Mouse (Mus musculus): ENCODE measurements around the gene Mier3.
A peak's percentile ranks its signal among the peaks of the same experiment; 100 is the strongest.
"Not testable (repeated sequence)": the region's sequence is repeated elsewhere in the genome, so short reads cannot be mapped to it uniquely, and the experiment has no call there.

Mier3 gene

DNA sequence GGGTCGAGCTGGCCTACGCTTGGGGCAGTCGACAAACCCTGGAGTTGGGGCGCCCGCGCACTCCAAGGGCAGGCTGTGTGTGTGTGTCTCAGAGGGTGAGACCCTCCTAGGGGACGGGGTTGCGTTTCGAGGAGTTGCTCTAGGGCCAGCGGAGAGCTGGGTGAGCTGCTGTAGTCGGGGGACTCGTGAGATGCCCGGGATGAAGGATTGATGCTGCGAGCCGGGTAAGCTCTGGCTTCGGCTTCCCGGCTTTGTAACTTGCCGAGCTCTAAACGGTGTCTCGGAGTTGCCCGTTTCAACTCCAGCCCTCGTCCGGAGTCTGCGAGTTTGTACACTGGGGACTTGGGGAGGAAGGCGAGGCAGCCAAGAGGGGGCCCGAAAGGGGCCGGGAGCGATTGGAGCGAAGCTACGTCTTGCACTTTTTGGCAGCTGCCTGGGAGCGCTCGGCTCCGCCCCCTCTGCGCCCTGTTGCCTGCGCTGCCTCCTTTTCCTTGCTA, 6.6 kb downstream of the Mier3 start:
- 0 out of 2 replicates have a peak, but pooled peaks have one; percentile 13 for ATAC-seq (ENCODE audit: insufficient number of reproducible peaks, low FRiP score, low TSS enrichment)

- ATAC-seq (ENCODE audit: insufficient number of reproducible peaks, low FRiP score, low TSS enrichment) = no peak
Measured at GRCm38 (mm10) chr13:111703396-111703795, 22.6 kb downstream of the Mier3 start.

DNA sequence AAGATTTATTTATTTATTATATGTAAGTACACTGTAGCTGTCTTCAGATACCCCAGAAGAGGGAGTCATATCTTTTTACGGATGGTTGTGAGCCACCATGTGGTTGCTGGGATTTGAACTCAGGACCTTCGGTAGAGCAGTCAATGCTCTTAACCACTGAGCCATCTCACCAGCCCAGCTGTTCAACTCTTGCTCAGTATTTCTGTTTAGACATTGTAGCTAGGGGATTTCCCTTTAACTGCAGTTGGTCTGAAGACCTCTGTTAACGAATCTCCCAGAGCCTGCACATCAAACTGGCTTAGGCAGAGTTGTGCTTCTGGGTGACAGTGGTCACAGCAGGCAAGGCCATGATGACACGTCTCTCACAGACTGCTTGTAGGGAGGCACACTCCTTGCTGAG, 23.2 kb downstream of the Mier3 start:
- ATAC-seq (ENCODE audit: insufficient number of reproducible peaks, low FRiP score, low TSS enrichment) = not testable (repeated sequence)

- no peak for ATAC-seq (ENCODE audit: insufficient number of reproducible peaks, low FRiP score, low TSS enrichment)
Measured at GRCm38 (mm10) chr13:111710531-111710930, 29.8 kb downstream of the Mier3 start.

DNA sequence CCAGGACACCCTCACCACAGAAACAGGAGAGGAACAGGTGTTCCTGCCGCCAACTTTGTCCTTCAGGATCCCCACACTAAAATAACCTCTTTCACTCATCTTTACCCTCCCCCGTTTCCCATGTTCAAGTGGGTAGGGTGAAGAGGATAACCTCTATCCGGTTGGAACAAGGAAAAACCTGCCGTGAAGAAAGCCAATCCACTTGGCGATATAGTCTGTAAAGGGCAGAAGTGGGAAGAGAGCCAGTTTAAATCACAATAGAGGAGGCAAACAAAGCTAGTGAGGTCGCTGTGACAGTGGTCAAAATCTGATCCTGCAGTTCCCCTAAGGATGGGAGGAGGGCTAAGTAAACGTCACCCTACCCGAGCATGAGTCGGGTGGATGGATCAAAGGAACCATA, 38.9 kb downstream of the Mier3 start:
- ATAC-seq (ENCODE audit: insufficient number of reproducible peaks, low FRiP score, low TSS enrichment) = peak; percentile 26; the same call in 1 of the 2 replicates

DNA sequence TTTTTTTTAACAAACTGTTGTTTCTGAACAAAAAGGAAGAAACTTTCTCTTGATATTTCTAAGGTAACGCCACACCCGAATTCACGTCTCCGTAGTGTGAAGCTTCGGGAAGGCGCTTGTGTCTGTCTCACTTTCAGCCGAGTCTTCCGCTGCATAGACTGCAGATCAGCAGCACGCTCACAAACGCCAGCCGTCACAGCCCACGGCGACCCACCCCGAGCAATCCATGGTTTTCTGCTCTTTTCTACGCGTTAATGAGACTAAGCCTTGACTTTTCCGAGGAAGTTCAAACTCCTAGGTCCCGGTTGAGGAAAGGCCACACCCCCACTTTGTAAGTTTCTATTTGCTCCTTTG, 44.0 kb downstream of the Mier3 start:
- peak; percentile 28; the same call in 1 of the 2 replicates for ATAC-seq (ENCODE audit: insufficient number of reproducible peaks, low FRiP score, low TSS enrichment)

- ATAC-seq (ENCODE audit: insufficient number of reproducible peaks, low FRiP score, low TSS enrichment) = peak; percentile 98
Measured at GRCm38 (mm10) chr13:111725165-111726077, 44.6 kb downstream of the Mier3 start.

- no peak for ATAC-seq (ENCODE audit: insufficient number of reproducible peaks, low FRiP score, low TSS enrichment)
Measured at GRCm38 (mm10) chr13:111726898-111727297, 46.1 kb downstream of the Mier3 start.

DNA sequence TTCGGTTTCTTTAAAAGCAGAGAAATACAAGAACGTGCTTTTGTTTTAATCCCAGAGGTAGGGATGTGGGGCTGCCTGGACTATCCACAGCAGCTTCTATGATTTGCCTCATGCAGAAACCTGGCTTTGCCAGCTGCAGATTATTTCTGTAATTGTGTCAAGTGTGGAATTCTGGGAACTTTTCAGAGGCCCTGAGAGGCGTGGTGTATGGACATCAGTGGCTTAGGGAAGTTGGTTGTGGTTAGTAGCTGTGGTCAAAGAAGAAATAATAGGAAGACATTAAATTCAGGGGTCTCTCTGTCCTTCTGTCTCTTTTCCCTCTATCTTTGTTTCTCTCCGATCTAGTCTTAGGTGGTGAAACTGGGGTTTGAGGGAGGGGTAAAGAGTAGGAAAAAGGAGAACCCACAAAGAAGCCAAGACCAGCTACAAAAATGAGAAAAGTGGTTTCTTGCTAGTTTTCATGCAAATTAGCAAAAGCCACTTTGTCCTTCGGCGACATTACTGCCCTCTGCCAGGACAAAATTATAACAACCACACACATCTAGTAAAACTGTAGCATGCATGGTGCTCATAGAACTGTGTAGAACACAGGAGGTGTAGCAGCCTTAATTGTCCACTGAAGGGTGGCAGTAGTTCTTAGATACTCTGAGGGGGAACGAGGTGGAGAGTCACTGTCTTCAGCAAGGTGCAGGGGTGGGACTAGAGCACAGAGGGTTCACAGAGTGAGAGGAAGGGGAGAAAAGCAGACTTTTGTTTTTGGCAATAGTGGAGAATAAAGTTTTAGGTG, 60.6 kb downstream of the Mier3 start:
- ATAC-seq (ENCODE audit: insufficient number of reproducible peaks, low FRiP score, low TSS enrichment) = no peak

- ATAC-seq (ENCODE audit: insufficient number of reproducible peaks, low FRiP score, low TSS enrichment) = peak; percentile 45; the same call in 1 of the 2 replicates
Measured at GRCm38 (mm10) chr13:111741991-111742615, 61.3 kb downstream of the Mier3 start.

DNA sequence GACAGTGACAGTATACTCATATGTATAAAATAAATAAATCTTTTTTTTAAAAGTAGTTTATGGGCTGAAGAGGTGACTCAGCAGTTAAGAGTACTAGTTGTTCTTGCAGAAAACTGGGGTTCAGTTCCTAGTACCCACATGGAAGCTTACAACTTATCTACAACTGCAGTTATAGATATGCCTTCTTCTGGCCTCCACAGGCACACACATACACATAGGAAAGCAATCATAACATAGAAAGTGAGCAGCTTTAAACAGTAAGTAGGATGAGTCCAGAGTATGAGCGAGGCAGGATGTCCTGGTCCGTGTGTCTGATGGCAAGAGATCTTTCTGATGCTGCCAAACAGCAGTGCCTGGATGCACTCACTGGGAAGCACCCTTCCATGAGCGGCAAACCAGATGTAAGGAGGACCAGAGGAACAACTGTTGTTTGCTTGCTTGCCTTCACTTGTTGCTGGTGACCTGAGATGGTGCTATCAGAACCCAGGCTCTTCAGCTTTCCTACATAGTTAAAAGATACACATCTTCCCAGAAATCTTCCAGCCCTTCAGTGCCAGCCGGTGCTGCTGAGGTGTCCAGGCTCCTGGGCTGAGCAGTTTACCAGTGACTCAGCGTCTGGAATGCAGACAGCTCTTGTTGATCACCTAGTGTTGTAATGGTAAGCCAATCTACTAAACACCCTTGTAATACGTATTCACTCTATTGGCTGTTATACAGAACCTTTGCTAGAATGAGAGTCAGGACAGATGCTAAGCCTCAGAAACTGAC, 63.6 kb downstream of the Mier3 start:
- peak; percentile 32; the same call in 1 of the 2 replicates for ATAC-seq (ENCODE audit: insufficient number of reproducible peaks, low FRiP score, low TSS enrichment)

GRCm38 (mm10) chr13:111745216-111745615, 64.4 kb downstream of the Mier3 start:
- ATAC-seq (ENCODE audit: insufficient number of reproducible peaks, low FRiP score, low TSS enrichment) = peak; percentile 65; the same call in 1 of the 2 replicates

DNA sequence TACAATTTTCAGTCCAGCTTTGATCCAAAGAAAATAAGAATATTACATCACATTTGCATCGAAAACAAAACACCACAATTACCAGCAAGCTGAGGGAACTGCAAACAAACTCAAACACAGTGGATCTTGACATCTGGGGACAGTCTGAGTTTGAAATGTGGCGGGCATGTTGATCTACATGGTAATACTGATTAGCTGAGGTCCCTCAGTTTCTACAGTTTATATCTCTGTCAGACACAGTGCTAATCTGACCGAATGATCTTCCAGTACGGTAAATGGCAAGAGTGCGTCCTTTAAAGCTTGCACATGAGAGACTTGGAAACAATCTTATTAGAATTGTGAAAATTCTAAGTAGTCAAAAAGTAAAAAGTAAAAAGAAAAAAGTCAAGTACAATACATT, 66.1 kb downstream of the Mier3 start:
- no peak for ATAC-seq (ENCODE audit: insufficient number of reproducible peaks, low FRiP score, low TSS enrichment)

- no peak for ATAC-seq (ENCODE audit: insufficient number of reproducible peaks, low FRiP score, low TSS enrichment)
Measured at GRCm38 (mm10) chr13:111748301-111749062, 67.7 kb downstream of the Mier3 start.

DNA sequence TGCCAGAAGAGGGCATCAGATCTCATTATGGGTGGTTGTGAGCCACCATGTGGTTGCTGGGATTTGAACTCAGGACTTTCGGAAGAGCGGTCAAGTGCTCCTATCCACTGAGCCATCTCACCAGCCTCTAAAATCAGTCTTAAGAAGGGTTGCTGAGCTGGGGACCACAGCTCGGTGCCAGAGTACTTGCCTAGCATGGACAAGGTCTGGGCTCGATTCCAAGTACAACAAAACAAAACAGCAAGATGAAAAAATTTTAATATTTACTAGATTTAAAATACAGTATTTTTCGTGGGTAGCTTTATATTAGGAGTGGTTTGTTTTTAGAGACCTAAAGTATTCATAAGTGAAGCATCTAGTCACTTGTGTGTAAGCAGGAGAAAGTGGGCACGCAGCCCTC, 72.5 kb downstream of the Mier3 start:
- ATAC-seq (ENCODE audit: insufficient number of reproducible peaks, low FRiP score, low TSS enrichment) = no peak

GRCm38 (mm10) chr13:111755377-111755776, 74.6 kb downstream of the Mier3 start:
- ATAC-seq (ENCODE audit: insufficient number of reproducible peaks, low FRiP score, low TSS enrichment) = no peak

DNA sequence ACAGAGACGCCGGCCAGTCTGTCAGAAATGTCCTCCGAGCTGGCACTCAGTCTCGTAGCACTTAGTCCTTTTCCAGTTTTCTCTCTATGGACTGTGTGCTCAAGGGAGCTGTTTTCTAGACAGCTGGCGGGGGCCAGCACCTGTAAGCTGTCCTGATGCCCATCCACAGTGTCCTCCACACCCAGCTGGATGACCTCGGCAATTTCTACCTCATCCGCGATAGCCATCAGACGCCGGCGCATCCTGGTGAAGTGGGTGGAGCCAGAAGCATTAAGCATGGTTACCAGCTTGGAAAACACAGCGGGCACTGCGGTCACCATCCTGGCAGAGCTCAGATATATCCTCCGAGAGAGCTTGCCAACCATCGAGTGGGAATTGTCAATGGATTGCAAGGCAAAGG, 75.2 kb downstream of the Mier3 start:
- no peak for ATAC-seq (ENCODE audit: insufficient number of reproducible peaks, low FRiP score, low TSS enrichment)

- no peak for ATAC-seq (ENCODE audit: insufficient number of reproducible peaks, low FRiP score, low TSS enrichment)
Measured at GRCm38 (mm10) chr13:111756986-111757385, 76.2 kb downstream of the Mier3 start.

GRCm38 (mm10) chr13:111762526-111762925, 81.7 kb downstream of the Mier3 start:
- no peak for ATAC-seq (ENCODE audit: insufficient number of reproducible peaks, low FRiP score, low TSS enrichment)
